Mouse (Mus musculus): ENCODE data around the gene Tex19.1.
A peak's percentile ranks its signal among the peaks of the same experiment; 100 is the strongest.

Tex19.1 gene

DNA sequence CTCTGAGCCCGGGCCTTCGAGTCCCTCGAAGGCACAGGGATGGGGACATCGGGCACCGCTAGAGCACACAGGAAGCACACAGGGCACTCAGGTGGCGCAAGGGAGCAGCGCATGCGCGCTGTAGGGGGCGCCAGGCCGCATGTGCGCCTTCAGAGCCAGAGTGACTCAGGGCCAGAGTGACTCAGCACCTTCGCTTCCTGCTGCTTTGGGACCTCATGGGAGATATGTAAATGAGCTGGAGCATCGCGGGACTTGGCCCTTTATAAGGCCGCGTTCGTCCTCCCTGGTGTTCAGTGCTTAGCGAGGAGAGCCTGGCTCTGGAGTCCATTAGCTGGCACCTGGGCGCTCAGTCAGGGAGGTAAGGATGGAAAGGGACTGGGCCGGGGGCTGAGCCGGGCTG, at the start of gene Tex19.1:
TSS of gene Tex19.1 (plus strand) at position 279 of the 400 bp plus-strand sequence.
- TF ChIP-seq GATA4 (IDR thresholded peaks at IDR 0.05; ENCODE audit: insufficient replicate concordance, low read length) = no peak

DNA sequence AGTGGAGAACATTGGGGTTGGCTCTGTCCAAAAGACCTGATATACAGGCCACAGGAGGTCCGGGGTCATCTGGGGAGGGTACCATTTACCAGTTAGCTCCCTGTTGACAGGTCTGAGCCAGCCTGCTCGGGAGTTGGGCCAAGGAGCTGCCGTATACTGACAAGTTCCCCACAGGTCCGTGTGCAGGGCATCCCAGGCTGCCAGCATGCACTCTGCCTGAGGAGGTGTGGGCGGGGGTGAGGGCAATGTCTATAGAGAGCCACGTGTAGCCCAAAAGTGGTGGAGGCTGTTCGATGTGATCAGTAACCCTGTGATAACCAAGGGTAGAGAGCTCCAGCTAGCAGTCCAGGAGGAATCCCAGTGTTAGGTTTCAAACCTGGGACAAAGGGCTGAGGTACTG, 46.2 kb upstream of the Tex19.1 start:
- no peak for TF ChIP-seq GATA4 (IDR thresholded peaks at IDR 0.05; ENCODE audit: insufficient replicate concordance, low read length)

DNA sequence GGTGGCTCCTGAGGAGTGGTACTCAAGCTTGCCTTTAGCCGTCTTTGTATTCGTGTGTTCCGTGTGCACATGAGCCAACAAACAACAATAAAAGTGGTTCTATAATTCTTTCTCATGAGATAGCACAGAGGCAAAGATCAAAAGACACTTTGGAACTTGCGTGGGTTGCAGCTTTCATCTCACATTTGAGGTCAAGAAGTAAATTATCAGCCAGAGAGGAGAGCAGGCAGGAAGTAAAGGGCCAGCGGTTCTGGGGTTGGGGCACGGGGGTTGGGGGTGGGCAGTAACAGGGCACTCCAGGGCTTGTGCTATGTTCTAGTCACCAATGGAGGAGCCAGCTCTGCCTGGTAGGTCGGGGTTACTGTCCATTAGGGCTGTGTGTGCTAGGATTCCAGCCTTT, 45.3 kb upstream of the Tex19.1 start:
- no peak for TF ChIP-seq GATA4 (IDR thresholded peaks at IDR 0.05; ENCODE audit: insufficient replicate concordance, low read length)

DNA sequence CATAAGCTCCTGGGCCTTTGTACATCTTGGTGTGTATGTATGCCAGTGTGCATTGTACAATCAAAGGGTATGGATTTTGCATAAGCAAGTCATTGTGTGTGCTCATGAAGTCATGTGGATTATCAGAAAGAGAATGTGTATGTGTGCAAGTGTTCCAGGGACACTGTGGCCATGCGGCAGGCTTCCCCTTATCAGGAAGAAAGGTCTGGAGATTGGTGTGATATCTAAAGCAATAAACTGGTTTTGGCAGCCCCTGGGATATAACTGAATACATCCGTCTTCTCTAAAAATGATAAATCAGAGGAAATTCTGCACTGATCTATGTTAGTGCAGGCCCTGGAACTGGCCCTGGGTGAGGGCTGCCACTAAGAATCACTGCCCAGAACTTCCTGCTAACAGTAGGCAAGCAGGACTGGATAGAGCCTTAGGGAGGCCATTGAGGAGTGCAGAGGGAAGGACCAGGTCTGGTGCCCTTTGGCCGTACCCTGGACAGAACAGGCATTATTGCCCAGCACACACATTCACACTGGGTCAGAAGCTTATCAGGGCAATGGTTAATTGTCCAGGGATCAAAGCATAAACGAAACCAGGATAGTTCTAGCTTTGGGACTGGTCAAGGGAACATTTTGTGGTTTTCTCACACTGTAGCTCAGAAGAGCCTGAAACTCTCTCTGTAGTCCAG, 44.7 kb upstream of the Tex19.1 start:
- no peak for TF ChIP-seq GATA4 (IDR thresholded peaks at IDR 0.05; ENCODE audit: insufficient replicate concordance, low read length)

DNA sequence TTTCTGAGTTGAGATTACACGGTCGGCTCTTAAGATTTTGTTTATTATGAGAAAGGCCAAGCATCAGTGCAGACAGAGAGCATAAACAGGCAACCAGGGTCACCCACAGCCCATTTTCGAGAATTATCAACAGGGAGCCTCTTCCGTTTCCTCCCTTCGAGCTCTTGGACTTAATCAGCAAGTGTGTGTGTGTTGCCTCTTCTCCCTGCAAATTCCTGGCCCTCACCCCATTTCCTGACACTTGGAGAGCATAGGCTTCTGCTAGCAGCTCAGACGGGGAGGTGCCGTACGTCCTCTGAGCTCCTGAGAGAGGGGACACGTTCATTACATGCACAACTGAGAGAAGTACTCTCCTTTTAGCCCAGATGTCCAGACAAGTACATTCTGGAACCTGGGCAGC, 37.9 kb upstream of the Tex19.1 start:
- peak; percentile 96 for TF ChIP-seq GATA4 (IDR thresholded peaks at IDR 0.05; ENCODE audit: insufficient replicate concordance, low read length)

DNA sequence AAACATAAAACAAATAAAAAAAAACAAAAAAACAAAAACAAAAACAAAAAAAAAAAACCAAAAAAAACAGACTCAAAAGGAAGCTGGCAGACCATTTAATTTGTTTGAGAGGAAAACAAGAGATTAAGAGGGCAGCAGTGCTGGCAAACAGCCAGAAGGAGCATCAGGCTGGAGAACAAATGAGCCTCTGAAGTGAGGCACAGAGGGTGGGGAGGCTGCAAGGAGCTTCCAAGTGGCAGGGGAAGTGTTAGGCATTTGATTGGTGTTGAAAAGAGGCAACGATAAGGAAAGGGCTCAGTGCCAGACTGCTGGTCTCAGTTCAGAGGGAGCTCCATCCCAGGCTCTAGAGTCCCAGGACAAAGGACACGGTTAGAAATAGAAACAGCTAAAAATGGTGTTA, 36.0 kb upstream of the Tex19.1 start:
- TF ChIP-seq GATA4 (IDR thresholded peaks at IDR 0.05; ENCODE audit: insufficient replicate concordance, low read length) = peak; percentile 75; the same call in 1 of the 2 replicates

DNA sequence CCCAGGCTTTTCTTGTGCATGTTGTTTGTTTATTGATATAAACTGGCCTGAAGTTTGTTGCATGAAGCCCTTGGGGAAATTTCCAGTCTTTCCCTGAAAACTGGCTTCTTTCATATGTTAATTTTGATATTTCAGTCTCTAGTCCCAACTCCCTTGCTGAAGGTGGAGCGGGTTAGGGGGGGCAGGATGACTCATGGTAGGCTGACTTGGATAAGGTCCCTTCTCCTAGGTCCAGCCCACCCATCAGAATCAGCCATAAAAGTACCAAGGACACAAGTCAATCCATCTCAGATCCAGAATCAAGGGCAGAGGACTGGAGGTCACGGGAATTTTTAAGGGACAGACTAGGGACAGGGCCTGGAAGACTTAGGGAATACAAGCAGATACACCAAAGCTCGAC, 34.9 kb upstream of the Tex19.1 start:
- no peak for TF ChIP-seq GATA4 (IDR thresholded peaks at IDR 0.05; ENCODE audit: insufficient replicate concordance, low read length)

DNA sequence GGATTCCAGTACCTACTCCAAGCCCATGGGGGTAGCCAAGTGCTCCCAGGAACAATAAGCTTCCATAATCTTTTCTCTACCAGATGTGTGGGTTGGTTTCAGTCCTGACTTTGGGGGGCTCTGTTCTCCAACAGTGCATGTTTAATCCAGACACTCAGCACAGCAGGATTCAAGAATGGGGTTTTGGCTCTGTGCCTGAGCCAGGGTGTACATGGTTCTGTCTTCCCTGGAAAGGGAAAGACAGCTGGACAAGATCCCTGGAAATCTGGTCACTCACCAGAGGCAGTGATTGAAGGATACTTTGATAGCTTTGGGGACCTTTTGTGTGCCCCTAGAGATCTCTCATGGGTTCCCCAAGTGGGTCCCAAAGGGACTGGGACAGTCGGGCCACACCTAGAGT, 34.3 kb upstream of the Tex19.1 start:
- no peak for TF ChIP-seq GATA4 (IDR thresholded peaks at IDR 0.05; ENCODE audit: insufficient replicate concordance, low read length)

DNA sequence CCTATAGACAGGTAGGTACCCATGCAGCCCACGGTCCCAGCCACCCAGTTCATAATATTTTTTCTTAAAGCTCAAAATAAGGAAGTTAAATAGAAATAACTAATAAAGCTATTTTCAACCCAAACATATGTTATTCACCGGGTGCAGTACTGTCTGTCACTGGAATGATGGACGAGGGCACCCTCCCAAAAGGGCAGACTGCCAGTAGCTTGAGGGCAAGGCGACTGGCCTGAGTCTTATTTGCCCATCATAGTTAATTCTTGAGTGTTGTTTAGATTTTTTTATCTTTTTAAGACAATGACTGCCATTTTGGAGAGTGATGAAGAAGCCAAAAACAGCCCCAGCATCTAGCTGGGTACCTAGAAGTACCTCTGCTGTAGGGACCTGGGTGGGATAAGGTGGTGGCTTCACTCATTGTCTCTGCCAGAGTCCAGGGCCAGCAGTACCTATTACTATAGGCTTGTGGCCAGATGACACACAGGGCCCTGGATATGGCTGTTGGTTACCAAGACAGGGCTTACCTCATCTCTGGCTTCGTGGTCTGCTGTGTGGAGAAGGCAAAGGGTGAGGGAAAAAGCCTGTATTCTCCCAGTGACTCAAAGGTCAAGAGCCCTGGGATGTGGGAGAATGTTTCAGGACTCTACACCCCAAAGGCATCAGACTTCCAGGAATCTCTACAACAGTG, 33.7 kb upstream of the Tex19.1 start:
- TF ChIP-seq GATA4 (IDR thresholded peaks at IDR 0.05; ENCODE audit: insufficient replicate concordance, low read length) = no peak

DNA sequence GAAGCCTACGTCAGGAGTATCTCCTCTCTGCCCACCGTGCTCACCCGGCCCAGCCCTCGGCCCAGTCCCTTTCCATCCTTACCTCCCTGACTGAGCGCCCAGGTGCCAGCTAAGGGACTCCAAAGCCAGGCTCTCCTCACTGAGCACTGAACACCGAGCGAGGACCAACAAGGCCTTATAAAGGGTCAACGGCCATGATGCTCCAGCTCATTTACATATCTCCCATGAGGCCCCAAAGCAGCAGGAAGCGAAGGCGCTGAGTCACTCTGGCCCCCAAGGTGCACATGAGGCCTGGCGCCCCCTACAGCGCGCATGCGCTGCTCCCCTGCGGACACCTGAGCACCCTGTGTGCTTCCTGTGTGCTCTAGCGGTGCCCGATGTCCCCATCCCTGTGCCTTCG, 27.8 kb upstream of the Tex19.1 start:
- TF ChIP-seq GATA4 (IDR thresholded peaks at IDR 0.05; ENCODE audit: insufficient replicate concordance, low read length) = no peak

DNA sequence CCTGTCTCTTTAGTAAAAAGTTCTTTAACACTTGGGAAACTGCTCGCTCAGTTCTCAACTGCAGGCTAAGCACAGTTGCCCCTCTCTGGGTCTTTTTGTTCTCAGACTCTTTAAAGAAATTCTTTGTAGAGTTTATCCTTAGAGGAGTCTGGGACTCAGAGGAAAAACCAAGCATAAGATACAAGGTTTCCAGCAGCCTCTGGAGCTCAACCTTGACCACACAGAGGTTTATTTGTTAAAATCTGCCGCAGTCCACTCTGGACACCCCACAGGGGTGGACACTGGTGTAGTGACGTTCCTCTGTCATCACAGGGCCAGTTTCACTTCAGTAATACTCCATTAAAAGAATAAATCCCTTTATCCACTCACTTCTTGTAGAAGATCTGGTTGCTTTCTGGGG, 27.4 kb upstream of the Tex19.1 start, which contains the start of gene Tex19.2:
TSS of gene Tex19.2 (minus strand) at position 101 of the 400 bp plus-strand sequence.
- TF ChIP-seq GATA4 (IDR thresholded peaks at IDR 0.05; ENCODE audit: insufficient replicate concordance, low read length) = no peak

DNA sequence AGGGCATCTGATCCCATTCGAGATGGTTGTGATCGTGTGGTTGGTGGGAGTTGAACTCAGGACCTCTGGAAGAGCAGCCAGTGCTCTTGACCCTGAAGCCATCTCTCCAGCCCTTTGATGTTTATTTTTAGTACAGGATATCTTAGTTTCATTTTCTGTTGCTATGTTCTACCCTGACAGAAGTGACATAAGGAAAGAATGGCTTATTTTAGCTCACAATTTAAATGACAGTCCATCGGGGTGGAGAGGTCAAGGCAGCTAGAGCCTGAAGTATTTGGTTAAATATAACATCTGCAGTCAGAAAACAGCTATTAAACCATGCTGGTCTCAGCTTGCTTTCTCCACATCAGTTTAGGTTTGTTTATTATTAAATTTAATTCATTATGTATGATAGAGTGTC, 24.8 kb upstream of the Tex19.1 start:
- no peak for TF ChIP-seq GATA4 (IDR thresholded peaks at IDR 0.05; ENCODE audit: insufficient replicate concordance, low read length)

DNA sequence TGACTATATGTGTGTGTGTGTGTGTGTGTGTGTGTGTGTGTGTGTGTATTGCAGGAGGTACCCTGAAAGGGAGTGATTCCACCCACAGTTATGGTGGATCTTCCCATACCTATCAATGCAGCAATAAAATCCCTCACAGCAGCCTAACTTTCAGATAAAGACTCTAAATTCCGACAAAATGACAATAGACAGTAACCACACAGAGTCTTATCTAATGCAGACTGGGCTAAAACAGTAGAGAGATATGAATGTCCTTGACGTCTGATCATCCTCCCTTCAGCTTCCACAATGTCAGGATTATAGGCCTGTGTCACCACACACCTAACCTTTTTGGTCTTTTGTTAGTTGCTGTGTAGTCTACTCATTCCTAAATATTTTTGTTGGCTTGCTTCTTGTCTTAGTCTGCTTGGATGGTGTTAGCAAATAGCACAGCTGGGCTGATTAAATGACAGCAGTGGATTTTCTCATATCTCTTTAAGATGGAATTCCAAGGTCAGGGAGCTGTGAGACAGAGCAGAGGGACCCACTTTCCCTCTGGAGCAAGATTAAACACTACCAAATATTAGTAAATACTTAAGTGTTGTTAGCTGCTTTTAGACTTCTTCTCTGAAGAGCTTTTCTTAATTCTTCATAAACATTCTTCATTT, 23.8 kb upstream of the Tex19.1 start:
- TF ChIP-seq GATA4 (IDR thresholded peaks at IDR 0.05; ENCODE audit: insufficient replicate concordance, low read length) = 0 out of 2 replicates have a peak, but pooled peaks have one; percentile 21

DNA sequence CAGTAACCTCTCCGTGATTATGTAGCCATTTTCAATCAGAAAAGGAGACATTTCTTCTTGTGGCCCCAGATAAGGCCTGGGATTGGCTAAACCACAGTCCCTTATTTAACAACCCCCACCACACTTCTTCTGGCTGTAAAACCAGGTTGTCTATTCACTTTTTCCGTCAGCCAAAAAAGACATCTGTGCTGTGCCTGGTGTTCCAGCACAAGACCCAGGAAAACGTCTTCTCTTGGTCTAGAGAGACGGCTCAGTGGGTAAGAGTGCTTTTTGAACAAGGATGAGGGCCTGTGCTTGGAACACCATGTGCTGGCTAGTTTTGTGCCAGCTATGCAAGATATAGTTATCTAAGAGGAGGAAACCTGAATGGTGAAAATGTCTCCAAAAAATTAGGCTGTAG, 22.5 kb upstream of the Tex19.1 start:
- no peak for TF ChIP-seq GATA4 (IDR thresholded peaks at IDR 0.05; ENCODE audit: insufficient replicate concordance, low read length)

DNA sequence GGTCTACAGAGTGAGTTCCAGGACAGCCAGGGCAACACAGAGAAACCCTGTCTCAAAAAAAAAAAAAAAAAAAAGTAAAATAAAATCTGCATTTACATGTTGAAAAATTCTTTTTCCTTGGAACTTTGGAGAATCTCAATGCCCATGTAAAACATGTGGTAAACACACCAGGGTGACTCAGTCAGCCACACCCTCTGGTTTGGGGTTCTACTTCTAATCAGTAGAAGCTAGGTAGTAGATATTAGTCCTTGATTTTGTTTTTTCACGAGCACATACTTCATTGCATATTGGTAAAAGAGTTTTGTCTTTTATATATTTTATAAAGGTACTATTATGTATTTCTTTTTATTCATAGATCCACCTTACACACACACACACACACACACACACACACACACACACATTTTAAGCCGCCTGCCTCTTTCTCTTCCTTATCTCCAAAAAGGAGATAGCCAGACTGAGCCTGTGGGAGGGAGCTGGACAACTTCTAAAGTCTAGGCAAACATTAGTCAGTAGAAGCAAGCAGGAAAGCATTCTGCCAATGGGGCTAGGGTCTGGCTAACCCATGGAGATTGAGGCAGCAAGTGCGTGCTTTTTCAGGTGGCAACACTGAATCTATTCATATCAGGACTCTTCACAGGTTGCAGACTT, 20.3 kb upstream of the Tex19.1 start:
- no peak for TF ChIP-seq GATA4 (IDR thresholded peaks at IDR 0.05; ENCODE audit: insufficient replicate concordance, low read length)

DNA sequence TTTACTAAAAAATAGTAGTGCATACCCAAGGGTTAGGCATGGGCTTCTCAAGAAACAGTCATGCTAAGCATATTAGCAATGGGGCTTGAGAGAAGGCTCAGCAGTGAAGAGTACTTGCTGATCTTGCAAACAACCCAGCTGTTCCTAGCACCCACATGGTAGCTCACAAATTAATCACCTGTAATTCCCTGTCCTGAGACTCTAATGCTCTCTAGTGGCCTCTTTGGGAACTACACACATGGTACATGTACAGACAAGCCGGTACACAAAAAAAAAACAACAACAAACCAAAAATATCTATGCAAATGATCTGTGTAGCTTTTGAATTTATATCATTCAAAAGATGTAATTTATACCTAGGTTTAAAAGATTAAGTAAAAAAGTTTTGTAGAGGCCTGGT, 19.5 kb upstream of the Tex19.1 start:
- TF ChIP-seq GATA4 (IDR thresholded peaks at IDR 0.05; ENCODE audit: insufficient replicate concordance, low read length) = no peak

Data from liver, adult (tissue).